Mouse (Mus musculus) thymus, adult 2 months (tissue): ENCODE measurements at regions not wholly inside any gene's neighbourhood (a gene's known extent, or its start where the extent isn't known, plus 50 kb on each side); places are given as distances from the start of the nearest gene placed in this dataset.

Source experiments
- DNase-seq: peaks from one replicate; pipeline ENCODE4 v3.0.0; 2021
- H3K27ac ChIP-seq: fragments of 200-500 bp; 2 replicates; pipeline ENCODE4 v1.5.1; 2012; ENCODE audit warnings: low read length, control low read depth; ENCODE audit not compliant: control insufficient read depth, insufficient read depth
- H3K27me3 ChIP-seq: fragments of 200-500 bp; 2 replicates; pipeline ENCODE4 v1.6.1; 2012; ENCODE audit warnings: mild to moderate bottlenecking, low read length, moderate library complexity, mixed read lengths; ENCODE audit not compliant: control insufficient read depth, insufficient read depth
- H3K36me3 ChIP-seq: fragments of 200-500 bp; 2 replicates; pipeline ENCODE4 v1.6.1; 2012; ENCODE audit warnings: mild to moderate bottlenecking, low read length, moderate library complexity; ENCODE audit not compliant: control insufficient read depth, insufficient read depth
- H3K4me1 ChIP-seq: fragments of 200-500 bp; replicated peaks from 2 replicates; pipeline ENCODE4 v1.6.1; 2012; ENCODE audit warnings: low read length; ENCODE audit not compliant: control insufficient read depth, insufficient read depth
- H3K4me3 ChIP-seq: fragments of 200-500 bp; 2 replicates; pipeline ENCODE4 v1.5.1; 2012; ENCODE audit warnings: mild to moderate bottlenecking, low read length, control low read depth, moderate library complexity; ENCODE audit not compliant: control insufficient read depth, insufficient read depth
- CTCF ChIP-seq: fragments of 200-500 bp; IDR thresholded peaks from 2 replicates; pipeline ENCODE4 v1.5.1; 2012; ENCODE audit warnings: mild to moderate bottlenecking, control low read depth, low read length, moderate library complexity, borderline replicate concordance; ENCODE audit not compliant: control insufficient read depth, poor library complexity, insufficient read depth; ENCODE audit errors: extremely low read depth
- POLR2A ChIP-seq: fragments of 200-500 bp; IDR thresholded peaks from 2 replicates; pipeline ENCODE4 v1.6.1; 2012; ENCODE audit warnings: mild to moderate bottlenecking, low read length, control low read depth, moderate library complexity; ENCODE audit not compliant: control insufficient read depth, poor library complexity, insufficient read depth; ENCODE audit errors: extremely low read depth
- WGBS: fragments of 180-500 bp; shearing (Covaris S2); methylation state at CpG from one replicate; pipeline ENCODE4 v1.1.7; 2018; 5-methylcytosine and 5-hydroxymethylcytosine counted together

DNA sequence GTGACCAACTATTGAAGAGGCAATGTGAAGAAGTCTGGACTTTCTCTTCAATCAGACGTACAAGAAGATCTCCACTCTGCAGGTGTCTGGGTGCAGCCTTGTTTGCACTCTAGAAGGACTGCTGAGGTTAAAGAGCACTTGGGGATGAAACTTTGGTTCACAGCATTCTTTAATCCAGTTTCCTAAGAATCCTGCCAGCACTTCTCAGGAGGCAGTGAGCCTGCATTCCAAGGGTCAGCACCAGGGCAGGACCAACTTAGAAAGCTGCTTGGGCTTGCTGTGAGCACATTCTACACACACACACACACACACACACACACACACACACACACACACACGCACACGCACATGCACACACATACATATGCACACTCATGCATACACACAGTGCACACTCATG lies 304.4 kb downstream of the Hlx start:
- Histone ChIP-seq H3K27me3 (no peaks in the 10 kb centered on the region), H3K4me1 (peaks cover 9% of the 10 kb centered on the region), H3K36me3 (no peaks in the 10 kb centered on the region), H3K4me3 (no peak overlapping the region), H3K27ac (no peak overlapping the region)
- no peak for DNase-seq
- whole genome bisulfite sequencing: 96% methylated on average over 3 of the region's 3 CpGs
- TF ChIP-seq CTCF (no peak), POLR2A (no peak)

DNA sequence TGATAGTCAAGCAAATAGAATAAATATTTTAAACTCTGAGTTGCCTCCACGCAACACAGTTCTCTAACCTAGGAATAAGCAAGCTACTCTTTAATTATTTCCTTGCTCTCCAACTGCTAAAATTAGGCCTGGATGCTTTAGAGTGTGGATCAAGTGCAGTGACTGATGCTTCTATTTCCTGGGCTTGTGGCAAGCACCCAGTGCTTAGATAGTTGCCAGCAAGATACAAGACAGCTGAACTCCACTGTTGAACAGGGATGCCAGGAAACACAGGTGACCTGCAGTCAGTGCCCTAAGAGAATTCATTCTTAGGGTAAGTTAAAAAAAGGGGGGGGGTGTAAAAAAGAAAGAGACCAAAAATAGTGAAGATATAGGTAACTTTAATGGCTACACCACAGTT lies 306.7 kb downstream of the Hlx start:
- Histone ChIP-seq H3K27me3 (no peaks in the 10 kb centered on the region), H3K4me3 (no peak overlapping the region), H3K4me1 (peaks cover 9% of the 10 kb centered on the region), H3K36me3 (no peaks in the 10 kb centered on the region), H3K27ac (no peak overlapping the region)
- 100% methylated on average over 1 of the region's 1 CpGs for WGBS
- TF ChIP-seq POLR2A: no peak
- no peak for TF ChIP-seq CTCF
- no peak for DNase-seq

DNA sequence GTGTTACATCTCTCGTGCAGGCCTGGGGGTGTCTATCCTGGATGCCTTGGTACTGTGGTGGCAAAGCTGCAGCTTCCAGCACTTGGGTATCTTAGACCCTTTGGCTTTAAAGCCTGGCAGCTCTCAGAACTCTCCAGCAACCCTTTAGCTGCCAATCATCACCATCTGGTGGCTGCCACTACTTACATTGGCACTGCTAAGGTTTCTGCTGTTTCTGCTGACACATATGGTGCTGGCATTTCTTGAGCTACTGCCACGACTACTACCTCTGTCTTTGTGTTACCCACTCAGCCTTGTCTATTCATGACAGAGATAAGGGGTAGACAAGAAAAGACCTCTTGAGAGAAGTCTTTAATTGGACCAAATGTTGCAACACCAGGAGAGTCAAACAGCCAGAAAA lies 308.4 kb downstream of the Hlx start:
- no peaks in the 10 kb centered on the region for H3K27me3 ChIP-seq
- WGBS: 97% methylated on average over 2 of the region's 2 CpGs
- TF ChIP-seq POLR2A (no peak), CTCF (no peak)

DNA sequence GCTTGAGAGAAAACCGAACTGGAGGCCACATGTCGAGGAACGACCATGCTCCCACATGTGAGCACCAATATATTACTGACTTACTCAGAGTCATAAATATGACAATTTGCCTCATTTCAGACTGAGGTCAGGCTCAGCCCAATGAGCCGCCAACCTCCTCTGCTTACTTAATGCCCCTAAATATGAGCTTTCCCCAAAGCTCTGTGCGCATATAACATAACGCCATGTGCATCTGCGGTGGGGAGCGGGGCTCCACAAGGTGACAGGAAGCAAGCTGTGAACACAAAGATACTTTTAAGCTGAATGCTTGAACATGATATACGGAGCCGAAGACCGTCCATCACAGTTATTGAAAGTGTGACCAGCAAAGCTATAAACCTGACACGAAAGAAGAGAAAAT lies 319.8 kb downstream of the Hlx start:
- no peaks in the 10 kb centered on the region for H3K27me3 ChIP-seq
- no peaks in the 10 kb centered on the region for H3K36me3 ChIP-seq
- H3K27ac ChIP-seq: peak overlapping the region; percentile 68
- TF ChIP-seq CTCF: no peak
- no peak for TF ChIP-seq POLR2A
- H3K4me3 ChIP-seq: no peak overlapping the region
- 42% methylated on average over 12 of the region's 12 CpGs for WGBS
- peak; percentile 39 for DNase-seq
- peaks cover 18% of the 10 kb centered on the region for H3K4me1 ChIP-seq

More for the DNA sequence above, 308.4 kb downstream of the Hlx start:
- Histone ChIP-seq H3K27ac (no peak overlapping the region), H3K4me1 (peaks cover 9% of the 10 kb centered on the region), H3K36me3 (no peaks in the 10 kb centered on the region), H3K4me3 (no peak overlapping the region)
- no peak for DNase-seq

DNA sequence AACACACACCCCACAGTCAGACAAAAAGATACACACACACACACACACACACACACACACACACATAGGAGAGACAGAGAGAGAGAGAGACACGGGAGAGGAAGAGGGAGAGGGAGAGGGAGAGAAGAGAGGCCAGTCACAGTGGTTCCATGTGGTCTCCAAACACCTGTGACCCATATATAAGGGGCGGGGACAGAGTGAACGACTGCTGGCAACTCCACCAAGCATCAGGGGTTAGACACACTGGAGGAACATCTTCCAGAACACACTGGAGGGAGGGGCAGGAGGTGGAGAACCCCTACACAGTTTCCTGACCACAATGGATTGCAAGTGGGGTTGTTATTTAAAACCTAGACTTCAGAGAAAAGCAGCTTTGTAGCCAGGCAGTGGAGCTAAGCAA lies 321.4 kb downstream of the Hlx start:
- peaks cover 18% of the 10 kb centered on the region for H3K4me1 ChIP-seq

DNA sequence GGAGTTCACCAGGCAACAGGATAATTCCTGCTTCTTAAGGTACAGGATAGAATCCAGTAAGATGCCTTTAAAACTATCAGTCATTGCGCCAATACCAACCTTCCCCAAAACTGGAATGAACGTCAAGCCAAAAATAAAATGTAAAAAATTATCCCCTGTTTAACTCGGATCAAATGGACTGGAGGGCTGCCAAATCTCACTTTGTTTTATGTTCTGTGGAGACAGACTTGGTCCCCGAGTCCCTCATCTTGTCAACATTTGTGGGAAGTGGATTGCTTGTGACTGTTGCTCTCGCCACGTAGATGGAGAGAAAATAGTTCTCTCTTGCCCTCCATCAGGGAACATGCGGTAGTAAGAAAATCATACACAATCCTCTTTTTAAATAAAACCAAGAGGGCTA lies 322.4 kb downstream of the Hlx start:
- Histone ChIP-seq H3K36me3 (no peaks in the 10 kb centered on the region), H3K4me1 (peaks cover 18% of the 10 kb centered on the region), H3K27me3 (no peaks in the 10 kb centered on the region), H3K4me3 (no peak overlapping the region), H3K27ac (no peak overlapping the region)
- 91% methylated on average over 7 of the region's 7 CpGs for WGBS
- TF ChIP-seq CTCF (no peak), POLR2A (no peak)
- no peak for DNase-seq

More for the DNA sequence above, 321.4 kb downstream of the Hlx start:
- no peak overlapping the region for H3K4me3 ChIP-seq
- no peak for TF ChIP-seq CTCF
- TF ChIP-seq POLR2A: no peak
- no peaks in the 10 kb centered on the region for H3K36me3 ChIP-seq
- no peaks in the 10 kb centered on the region for H3K27me3 ChIP-seq
- WGBS: 6% methylated on average over 3 of the region's 3 CpGs
- peak; percentile 73 for DNase-seq
- peak overlapping the region; percentile 97 for H3K27ac ChIP-seq

DNA sequence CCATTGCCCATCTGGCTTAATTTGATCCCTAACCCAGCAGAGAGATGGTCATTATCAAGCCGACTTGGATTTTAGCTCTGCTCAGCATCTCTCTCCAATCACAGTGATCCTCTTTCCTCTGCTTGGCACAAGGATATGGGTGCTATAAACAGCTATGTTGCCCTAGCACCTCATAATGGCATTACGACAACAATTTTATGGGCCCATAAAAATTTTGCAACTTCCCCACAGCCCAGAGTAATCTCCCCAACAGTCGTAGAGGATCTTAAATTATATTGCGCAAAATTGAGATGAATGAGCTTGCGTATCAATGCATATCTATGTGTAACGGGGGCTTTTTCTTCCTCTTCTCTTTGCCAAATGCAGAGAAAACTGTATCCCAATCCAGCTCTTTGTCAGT lies 329.4 kb downstream of the Hlx start:
- no peak overlapping the region for H3K4me3 ChIP-seq
- H3K4me1 ChIP-seq: peaks cover 2% of the 10 kb centered on the region
- no peak for DNase-seq
- 91% methylated on average over 6 of the region's 6 CpGs for WGBS
- TF ChIP-seq CTCF: no peak
- TF ChIP-seq POLR2A: no peak
- H3K27ac ChIP-seq: no peak overlapping the region
- no peaks in the 10 kb centered on the region for H3K36me3 ChIP-seq
- H3K27me3 ChIP-seq: no peaks in the 10 kb centered on the region
